Mouse (Mus musculus) lung, embryonic 16.5 days (tissue): ENCODE measurements around the gene Dstn. TPM values are rescaled to one million over a fixed set of nuclear protein-coding genes. Genes with fewer than 3 reads are reported as not detected.

Source experiments
- ATAC-seq: fragments of 200-750 bp; cut with Nextera tagmentation; 2 replicates; pipeline ENCODE4 v1.8.0; 2017; ENCODE audit warnings: low read depth, mild to moderate bottlenecking, moderate library complexity
- H3K27ac ChIP-seq: fragments of 300-500 bp; sonication (generic); 2 replicates; pipeline ENCODE4 v1.5.1; 2014; ENCODE audit warnings: mild to moderate bottlenecking, control low read depth, low read length
- H3K27me3 ChIP-seq: fragments of 300-500 bp; sonication (generic); 2 replicates; pipeline ENCODE4 v1.6.1; 2014; ENCODE audit warnings: low read depth, low read length, mixed read lengths; ENCODE audit not compliant: control insufficient read depth, insufficient read depth
- H3K36me3 ChIP-seq: fragments of 300-500 bp; sonication (generic); 2 replicates; pipeline ENCODE4 v1.6.1; 2014; ENCODE audit warnings: low read length; ENCODE audit not compliant: control insufficient read depth, insufficient read depth
- H3K4me1 ChIP-seq: fragments of 300-500 bp; sonication (generic); replicated peaks from 2 replicates; pipeline ENCODE4 v1.6.1; 2014; ENCODE audit warnings: low read length, mixed read lengths; ENCODE audit not compliant: control insufficient read depth, insufficient read depth
- H3K4me2 ChIP-seq: fragments of 300-500 bp; sonication (generic); 2 replicates; pipeline ENCODE4 v1.6.1; 2014; ENCODE audit warnings: low read depth, low read length, control low read depth
- H3K4me3 ChIP-seq: fragments of 300-500 bp; sonication (generic); 2 replicates; pipeline ENCODE4 v1.5.1; 2014; ENCODE audit warnings: mild to moderate bottlenecking, low read length, control low read depth
- H3K9ac ChIP-seq: fragments of 300-500 bp; sonication (generic); 2 replicates; pipeline ENCODE4 v1.6.1; 2014; ENCODE audit warnings: low read length, control low read depth
- H3K9me3 ChIP-seq: fragments of 300-500 bp; sonication (generic); 2 replicates; pipeline ENCODE4 v1.6.1; 2016; ENCODE audit warnings: low read length; ENCODE audit not compliant: control insufficient read depth
- WGBS: fragments of 180-500 bp; shearing (Covaris S2); extraction: QIAGEN DNeasy Blood & Tissue Kit; methylation state at CpG from one replicate; pipeline ENCODE4 v1.1.7; 2014; 5-methylcytosine and 5-hydroxymethylcytosine counted together
- polyA plus RNA-seq: library from polyadenylated mRNA; unstranded; fragments of >200 nt; fragmentation: Nextera tagmentation; extraction: Ambion mirVana; gene quantifications from 2 replicates; pipeline ENCODE4 v1.2.1, GENCODE M21; 2015

The Dstn gene
- polyA plus RNA-seq, 1 experiment from 2014 or later: 565 TPM

- ATAC-seq: no peak
- no peaks in the 10 kb centered on the region for H3K9me3 ChIP-seq
- H3K36me3 ChIP-seq: no peaks in the 10 kb centered on the region
- no peak overlapping the region for H3K27ac ChIP-seq
- no peak overlapping the region for H3K4me2 ChIP-seq
- no peak overlapping the region for H3K4me3 ChIP-seq
- H3K27me3 ChIP-seq: no peaks in the 10 kb centered on the region
- H3K9ac ChIP-seq: no peak overlapping the region
- H3K4me1 ChIP-seq: peaks cover 14% of the 10 kb centered on the region
- WGBS: 65% methylated on average over 12 of the region's 12 CpGs
Observed at GRCm38 (mm10) chr2:143932340-143932873, 17.3 kb downstream of the Dstn start.

GRCm38 (mm10) chr2:143933516-143933915, 18.4 kb downstream of the Dstn start:
- Histone ChIP-seq H3K4me1 (peaks cover 14% of the 10 kb centered on the region), H3K27me3 (no peaks in the 10 kb centered on the region), H3K9ac (no peak overlapping the region), H3K36me3 (no peaks in the 10 kb centered on the region), H3K4me2 (no peak overlapping the region), H3K9me3 (no peaks in the 10 kb centered on the region), H3K27ac (no peak overlapping the region), H3K4me3 (no peak overlapping the region)
- WGBS: 92% methylated on average over 5 of the region's 5 CpGs
- ATAC-seq: no peak

GRCm38 (mm10) chr2:143934439-143934838, 19.3 kb downstream of the Dstn start:
- no peak overlapping the region for H3K9ac ChIP-seq
- peaks cover 3% of the 10 kb centered on the region; the same call in 1 of the 2 replicates for H3K36me3 ChIP-seq
- no peak overlapping the region for H3K27ac ChIP-seq
- H3K4me2 ChIP-seq: no peak overlapping the region
- ATAC-seq: no peak
- no peaks in the 10 kb centered on the region for H3K27me3 ChIP-seq
- whole genome bisulfite sequencing: 81% methylated on average over 8 of the region's 8 CpGs
- H3K4me1 ChIP-seq: peaks cover 14% of the 10 kb centered on the region
- H3K9me3 ChIP-seq: no peaks in the 10 kb centered on the region
- no peak overlapping the region for H3K4me3 ChIP-seq

- H3K9ac ChIP-seq: no peak overlapping the region
- H3K27me3 ChIP-seq: no peaks in the 10 kb centered on the region
- H3K4me1 ChIP-seq: no peaks in the 10 kb centered on the region; the same call in 1 of the 2 replicates
- H3K4me2 ChIP-seq: no peak overlapping the region
- no peak overlapping the region for H3K4me3 ChIP-seq
- 47% methylated on average over 2 of the region's 2 CpGs for WGBS
- peaks cover 12% of the 10 kb centered on the region; the same call in 1 of the 2 replicates for H3K36me3 ChIP-seq
- no peaks in the 10 kb centered on the region for H3K9me3 ChIP-seq
- H3K27ac ChIP-seq: no peak overlapping the region
- ATAC-seq: no peak
Observed at GRCm38 (mm10) chr2:143937861-143938260, 22.7 kb downstream of the Dstn start.

- Histone ChIP-seq H3K4me2 (no peak overlapping the region), H3K9ac (no peak overlapping the region), H3K36me3 (peaks cover 27% of the 10 kb centered on the region; the same call in 1 of the 2 replicates), H3K27me3 (no peaks in the 10 kb centered on the region), H3K4me3 (no peak overlapping the region), H3K9me3 (no peaks in the 10 kb centered on the region), H3K27ac (no peak overlapping the region), H3K4me1 (no peaks in the 10 kb centered on the region)
- 76% methylated on average over 5 of the region's 5 CpGs for WGBS
- ATAC-seq: no peak
Observed at GRCm38 (mm10) chr2:143940406-143940805, 25.3 kb downstream of the Dstn start.

- no peak for ATAC-seq
- no peaks in the 10 kb centered on the region for H3K27me3 ChIP-seq
- H3K9me3 ChIP-seq: no peaks in the 10 kb centered on the region
- H3K4me2 ChIP-seq: no peak overlapping the region
- peaks cover 49% of the 10 kb centered on the region for H3K36me3 ChIP-seq
- no peak overlapping the region for H3K4me3 ChIP-seq
- no peaks in the 10 kb centered on the region for H3K4me1 ChIP-seq
- WGBS: 90% methylated on average over 3 of the region's 3 CpGs
- no peak overlapping the region for H3K27ac ChIP-seq
- no peak overlapping the region for H3K9ac ChIP-seq
Observed at GRCm38 (mm10) chr2:143944796-143945195, 29.7 kb downstream of the Dstn start.

- peaks cover 48% of the 10 kb centered on the region for H3K36me3 ChIP-seq
- 84% methylated on average over 7 of the region's 7 CpGs for WGBS
- no peaks in the 10 kb centered on the region for H3K27me3 ChIP-seq
- ATAC-seq: peak; percentile 34
- H3K4me2 ChIP-seq: no peak overlapping the region
- H3K9ac ChIP-seq: no peak overlapping the region
- no peak overlapping the region for H3K27ac ChIP-seq
- H3K4me1 ChIP-seq: no peaks in the 10 kb centered on the region
- H3K9me3 ChIP-seq: no peaks in the 10 kb centered on the region
- H3K4me3 ChIP-seq: no peak overlapping the region
Observed at GRCm38 (mm10) chr2:143945466-143946075, 30.5 kb downstream of the Dstn start.

GRCm38 (mm10) chr2:143946399-143946798, 31.3 kb downstream of the Dstn start:
- Histone ChIP-seq H3K9ac (no peak overlapping the region), H3K27me3 (no peaks in the 10 kb centered on the region), H3K4me3 (no peak overlapping the region), H3K4me2 (no peak overlapping the region), H3K36me3 (peaks cover 51% of the 10 kb centered on the region), H3K27ac (no peak overlapping the region), H3K4me1 (no peaks in the 10 kb centered on the region), H3K9me3 (no peaks in the 10 kb centered on the region)
- ATAC-seq: no peak
- WGBS: 87% methylated on average over 2 of the region's 2 CpGs

GRCm38 (mm10) chr2:143947981-143948380, 32.9 kb downstream of the Dstn start:
- no peak overlapping the region for H3K27ac ChIP-seq
- H3K9ac ChIP-seq: no peak overlapping the region
- H3K4me1 ChIP-seq: no peaks in the 10 kb centered on the region
- no peaks in the 10 kb centered on the region for H3K9me3 ChIP-seq
- peaks cover 63% of the 10 kb centered on the region for H3K36me3 ChIP-seq
- ATAC-seq: no peak
- no peak overlapping the region for H3K4me3 ChIP-seq
- H3K27me3 ChIP-seq: no peaks in the 10 kb centered on the region
- no peak overlapping the region for H3K4me2 ChIP-seq
- 85% methylated on average over 3 of the region's 3 CpGs for WGBS
